Mouse (Mus musculus) Patski (cell line): ENCODE measurements around the gene Itgb1bp1. TPM values are rescaled to one million over a fixed set of nuclear protein-coding genes. Genes with fewer than 3 reads are reported as not detected.

Experiments used
- ATAC-seq: fragments of 100-300 bp; one replicate; pipeline ENCODE4 v1.8.0; 2021
- CTCF ChIA-PET: fragments of 350-600 bp; sonication (Branson Sonifier 250); formaldehyde crosslinking; loops from one replicate; lab custom pipeline; 2022; ENCODE audit warnings: inconsistent platforms; lab: Charles Lee
- POLR2A ChIA-PET: fragments of 350-600 bp; sonication (Branson Sonifier 250); formaldehyde crosslinking; loops from one replicate; lab custom pipeline; 2022; ENCODE audit warnings: antibody characterized with exemption, inconsistent platforms; lab: Charles Lee
- DNase-seq: peaks from one replicate; pipeline ENCODE4 v3.0.0-alpha.2; 2011; ENCODE audit warnings: low read depth, low spot score
- H3K27me3 ChIP-seq: fragments of 371-371 bp; one replicate; pipeline ENCODE4 v1.5.1; 2021
- CTCF ChIP-seq: fragments of 100-300 bp; IDR thresholded peaks from one replicate; pipeline ENCODE4 v1.5.1; 2021
- in situ Hi-C: fragments of 300-500 bp; cut with MboI; formaldehyde crosslinking; loops from 3 replicates; pipeline ENCODE4 v1.11.1; 2018; ENCODE audit warnings: low pct_unique_long_range_greater_than_20kb, mixed read lengths
- polyA plus RNA-seq: library from polyadenylated mRNA; unstranded; gene quantifications from one replicate; pipeline ENCODE4 v1.2.3, GENCODE M21; 2021

Gene Itgb1bp1
- polyA plus RNA-seq, 1 experiment from 2014 or later: 62.4 TPM

DNA sequence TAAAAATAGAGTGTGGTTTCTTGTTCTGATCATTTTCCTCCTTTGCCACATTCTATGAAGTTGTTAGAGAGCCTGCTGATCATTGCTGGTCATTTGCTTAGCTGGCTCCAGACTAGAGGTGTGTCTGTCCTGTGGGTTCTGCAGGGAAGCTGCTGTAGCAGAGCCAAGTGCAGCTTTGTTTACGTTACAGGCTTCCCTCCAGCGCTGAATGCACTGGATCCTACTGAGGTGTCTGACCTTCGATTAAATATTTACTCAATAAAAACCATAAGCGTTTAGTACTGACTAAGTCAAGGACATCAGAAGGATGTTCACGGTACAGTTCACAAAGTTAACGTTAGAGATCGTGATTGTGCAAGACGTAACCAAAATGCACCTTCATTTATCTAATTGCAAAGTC lies 15.8 kb upstream of the Itgb1bp1 start:
- in situ Hi-C loops: no loop called here
- POLR2A ChIA-PET: interaction anchor here (0.7 to 1.0 kb wide), 2 partner anchors 11 to 16 kb away, joined by 3 read pairs; partner anchors contain the start of gene Cpsf3
- peak; percentile 84 for ATAC-seq

DNA sequence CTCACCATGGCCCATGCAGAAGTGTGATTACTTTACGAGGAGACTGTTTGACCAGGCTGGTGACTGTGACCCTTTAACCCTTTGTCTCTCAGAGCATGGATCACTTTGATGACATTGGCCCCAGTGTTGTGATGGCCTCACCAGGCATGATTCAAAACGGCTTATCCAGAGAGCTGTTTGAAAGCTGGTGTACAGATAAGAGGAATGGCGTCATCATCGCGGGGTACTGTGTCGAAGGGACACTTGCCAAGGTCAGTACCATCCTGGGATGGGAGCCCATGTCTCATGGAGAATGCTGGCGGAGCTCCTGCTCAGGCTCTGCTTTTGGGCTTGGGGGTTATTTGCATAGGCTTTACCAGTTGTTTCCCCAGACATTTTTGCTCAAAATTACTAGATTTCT lies 15.2 kb upstream of the Itgb1bp1 start:
- H3K27me3 ChIP-seq: no peaks in the 10 kb centered on the region
- POLR2A ChIA-PET: interaction anchor here (0.7 to 1.0 kb wide), 2 partner anchors 10 to 16 kb away, joined by 3 read pairs; partner anchors contain the start of gene Cpsf3
- no peak for ATAC-seq
- CTCF ChIA-PET: no interaction called here
- no peak for DNase-seq
- no peak for TF ChIP-seq CTCF
- in situ Hi-C loops: no loop called here

More for the DNA sequence above, 15.8 kb upstream of the Itgb1bp1 start:
- CTCF ChIA-PET: no interaction called here
- H3K27me3 ChIP-seq: no peaks in the 10 kb centered on the region
- no peak for TF ChIP-seq CTCF
- DNase-seq: no peak

DNA sequence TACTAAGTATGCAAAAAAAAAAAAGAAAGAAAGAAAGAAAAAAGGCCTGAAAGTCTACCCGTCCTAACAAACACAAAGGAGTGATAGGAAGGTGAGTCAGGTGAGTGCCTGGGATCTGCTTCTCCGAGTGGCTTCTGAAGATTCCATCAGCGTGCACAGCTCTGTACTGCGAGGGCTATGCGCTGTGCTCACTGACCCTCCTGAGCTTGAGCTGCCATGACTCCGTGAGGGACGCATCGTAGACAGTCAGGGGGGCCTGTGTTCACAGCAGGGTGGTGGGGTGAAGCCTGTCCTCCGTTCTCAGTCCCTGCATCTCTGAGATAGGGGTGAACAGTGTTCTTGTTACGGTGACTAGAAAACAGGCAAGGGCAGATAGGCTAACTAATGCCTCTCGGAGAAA lies 12.8 kb upstream of the Itgb1bp1 start:
- in situ Hi-C loops: no loop called here
- ATAC-seq (no peak), DNase-seq (no peak)
- TF ChIP-seq CTCF: no peak
- POLR2A ChIA-PET: no interaction called here
- CTCF ChIA-PET: interaction anchor here (1.2 kb wide), 1 partner anchor 9 kb away, joined by 4 read pairs; no protein-coding TSS in a partner anchor
- H3K27me3 ChIP-seq: no peaks in the 10 kb centered on the region

DNA sequence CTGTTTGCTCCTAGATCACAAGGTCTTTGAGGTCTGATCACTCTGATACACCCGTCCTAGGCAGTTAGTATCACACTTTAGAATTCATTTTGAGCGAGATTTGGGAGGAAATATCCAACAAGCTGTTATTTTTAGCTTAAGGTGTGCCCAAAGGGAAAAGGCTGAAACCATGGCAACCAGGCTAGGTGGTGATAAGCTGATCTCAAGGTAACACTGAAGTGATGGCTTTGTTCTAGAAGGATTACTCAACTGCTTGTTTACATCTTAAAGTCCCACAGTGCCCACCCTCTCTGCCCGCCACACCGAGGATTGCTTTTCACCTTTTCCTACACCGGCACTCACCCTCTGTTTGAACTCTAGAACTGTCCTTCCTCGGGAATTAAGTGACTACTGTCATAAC lies 3.6 kb upstream of the Itgb1bp1 start:
- no peaks in the 10 kb centered on the region for H3K27me3 ChIP-seq
- DNase-seq: no peak
- no peak for TF ChIP-seq CTCF
- in situ Hi-C loops: no loop called here
- POLR2A ChIA-PET: no interaction called here
- CTCF ChIA-PET: interaction anchor here (2.0 kb wide), 1 partner anchor 10 kb away, joined by 4 read pairs; no protein-coding TSS in a partner anchor
- no peak for ATAC-seq

DNA sequence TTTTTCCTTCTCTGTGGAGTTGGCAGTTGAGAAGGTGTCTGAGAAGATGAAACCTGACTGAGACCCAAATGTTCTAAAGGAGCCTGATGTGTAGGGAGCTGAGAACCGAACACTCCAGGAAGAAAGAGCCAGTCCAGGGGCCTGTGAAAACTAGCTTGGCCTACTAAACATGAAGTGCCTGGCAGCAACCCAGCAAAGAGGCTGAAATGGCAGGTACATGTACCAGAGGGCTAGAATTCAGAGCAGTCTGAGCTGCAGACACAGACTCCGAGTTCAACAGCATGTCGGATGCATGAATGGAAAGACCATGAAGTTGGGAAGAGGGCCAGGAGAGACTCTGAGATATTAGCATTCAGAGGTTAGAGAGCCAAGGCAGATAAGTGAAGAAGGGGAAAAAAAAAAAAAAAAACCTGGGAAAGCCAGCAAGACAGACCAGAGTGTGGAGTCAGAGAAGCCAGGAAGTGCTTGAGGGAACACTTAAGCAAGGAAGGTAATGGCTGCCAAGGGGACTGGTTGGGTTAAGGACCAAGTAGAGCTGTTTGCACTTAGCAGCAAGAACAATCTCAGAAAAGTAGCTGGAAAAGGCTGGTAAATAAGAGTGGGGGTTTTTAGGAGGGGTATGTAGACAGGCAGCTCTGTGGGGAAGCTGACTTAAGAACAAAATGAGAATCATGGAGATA lies 2.8 kb upstream of the Itgb1bp1 start:
- TF ChIP-seq CTCF: no peak

DNA sequence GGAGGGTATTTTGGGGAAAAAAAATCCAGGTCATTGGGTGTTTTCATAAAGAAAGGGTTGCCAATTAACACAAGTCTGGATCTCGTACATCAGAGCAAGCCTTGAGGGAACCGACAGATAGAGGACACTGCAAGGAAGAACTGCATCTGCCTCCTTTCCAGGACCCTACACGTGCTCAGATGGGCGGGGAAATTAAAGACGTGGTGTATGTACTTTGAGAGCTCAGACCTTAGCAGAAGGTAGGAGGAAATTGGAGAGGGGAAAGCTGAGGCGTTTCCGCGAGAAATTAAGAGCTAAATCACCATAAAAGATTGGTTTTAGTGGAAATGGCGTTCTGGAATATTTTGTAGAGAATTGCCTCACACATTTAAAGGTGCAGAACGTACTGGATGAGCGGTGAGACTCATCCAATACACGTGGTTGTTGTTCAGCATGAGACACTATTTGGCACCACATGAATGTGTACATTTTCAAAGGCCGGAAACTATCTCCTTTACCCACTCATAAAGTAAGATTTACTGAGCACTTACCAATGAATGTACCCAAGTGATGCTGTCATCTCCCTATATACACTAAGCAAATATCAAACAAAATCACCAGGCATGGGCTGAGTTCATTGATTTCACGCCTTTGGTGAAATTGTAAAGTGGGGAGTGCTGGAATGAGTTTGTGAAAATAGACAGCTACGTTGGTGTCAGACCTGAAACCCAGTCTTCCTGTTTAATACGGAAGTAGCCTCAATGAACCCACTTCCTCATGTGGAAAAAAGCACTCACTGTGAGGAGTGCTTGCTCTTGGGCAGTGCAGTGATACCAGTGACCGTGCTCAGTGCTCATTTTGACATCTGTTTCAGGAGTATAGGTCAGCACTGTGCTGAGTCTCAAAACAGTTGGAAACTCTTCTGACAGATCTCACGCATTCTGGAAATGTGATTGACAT lies 897 bp upstream of the Itgb1bp1 start:
- CTCF ChIA-PET: interaction anchor here (1.5 kb wide), 1 partner anchor 190 kb away, joined by 3 read pairs; no protein-coding TSS in a partner anchor
- H3K27me3 ChIP-seq: no peaks in the 10 kb centered on the region
- no peak for ATAC-seq
- in situ Hi-C loops: no loop called here
- DNase-seq: no peak
- no peak for TF ChIP-seq CTCF
- POLR2A ChIA-PET: interaction anchor here (0.7 to 1.7 kb wide), 3 partner anchors 16 to 29 kb away, joined by 3 to 10 read pairs (median 4); partner anchors contain the start of gene Iah1

More for the DNA sequence above, 2.8 kb upstream of the Itgb1bp1 start:
- ATAC-seq (no peak), DNase-seq (no peak)
- CTCF ChIA-PET: interaction anchor here (1.1 to 2.0 kb wide), 2 partner anchors 11 to 23 kb away, joined by 3 to 4 read pairs; no protein-coding TSS in a partner anchor
- POLR2A ChIA-PET: interaction anchor here (0.7 kb wide), 1 partner anchor 27 kb away, joined by 3 read pairs; the partner anchor contains the start of gene Iah1
- H3K27me3 ChIP-seq: no peaks in the 10 kb centered on the region
- in situ Hi-C loops: no loop called here

DNA sequence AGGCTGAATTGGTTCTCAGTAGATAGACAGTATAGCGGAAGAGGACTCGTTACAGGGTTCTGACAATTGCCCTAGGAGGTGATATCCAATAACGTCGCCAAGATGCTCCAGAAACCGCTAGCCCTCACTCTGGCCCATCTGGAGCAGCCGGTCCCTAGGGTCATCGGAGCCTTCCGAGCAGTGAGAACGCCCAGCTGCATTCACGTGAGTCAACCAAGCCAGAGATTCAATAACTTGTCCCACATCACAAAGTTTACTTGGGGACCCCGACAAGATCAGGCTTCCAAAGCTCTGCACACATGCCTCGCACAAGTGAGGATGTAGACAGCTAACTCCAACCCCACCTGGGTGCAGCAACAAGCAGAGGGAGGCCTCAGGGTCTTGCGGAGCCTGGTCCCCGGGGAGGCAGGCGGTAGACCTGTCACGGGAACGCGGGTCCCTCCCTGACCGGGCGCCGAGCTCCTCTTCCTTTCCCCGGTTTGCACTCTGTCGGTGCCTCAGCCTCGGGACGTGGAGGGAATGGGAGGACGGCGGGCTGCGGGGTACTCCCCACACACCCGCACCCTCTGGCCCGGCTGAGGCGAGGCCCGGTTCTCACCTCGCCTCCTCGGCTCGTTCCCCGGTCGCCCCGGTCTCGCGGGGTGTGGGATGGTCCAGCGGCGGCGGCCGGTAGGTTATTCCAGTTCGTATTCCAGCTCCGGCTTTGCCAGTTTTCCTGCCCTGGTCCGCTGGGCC lies 409 bp downstream of the Itgb1bp1 start:
- ATAC-seq: peak; percentile 86
- TF ChIP-seq CTCF: no peak
- in situ Hi-C loops: no loop called here
- CTCF ChIA-PET: interaction anchor here (1.5 kb wide), 1 partner anchor 191 kb away, joined by 3 read pairs; no protein-coding TSS in a partner anchor
- DNase-seq: no peak
- no peaks in the 10 kb centered on the region for H3K27me3 ChIP-seq
- POLR2A ChIA-PET: interaction anchor here (0.7 to 1.7 kb wide), 5 partner anchors 16 to 32 kb away, joined by 3 to 10 read pairs (median 3); partner anchors contain the start of gene Iah1

DNA sequence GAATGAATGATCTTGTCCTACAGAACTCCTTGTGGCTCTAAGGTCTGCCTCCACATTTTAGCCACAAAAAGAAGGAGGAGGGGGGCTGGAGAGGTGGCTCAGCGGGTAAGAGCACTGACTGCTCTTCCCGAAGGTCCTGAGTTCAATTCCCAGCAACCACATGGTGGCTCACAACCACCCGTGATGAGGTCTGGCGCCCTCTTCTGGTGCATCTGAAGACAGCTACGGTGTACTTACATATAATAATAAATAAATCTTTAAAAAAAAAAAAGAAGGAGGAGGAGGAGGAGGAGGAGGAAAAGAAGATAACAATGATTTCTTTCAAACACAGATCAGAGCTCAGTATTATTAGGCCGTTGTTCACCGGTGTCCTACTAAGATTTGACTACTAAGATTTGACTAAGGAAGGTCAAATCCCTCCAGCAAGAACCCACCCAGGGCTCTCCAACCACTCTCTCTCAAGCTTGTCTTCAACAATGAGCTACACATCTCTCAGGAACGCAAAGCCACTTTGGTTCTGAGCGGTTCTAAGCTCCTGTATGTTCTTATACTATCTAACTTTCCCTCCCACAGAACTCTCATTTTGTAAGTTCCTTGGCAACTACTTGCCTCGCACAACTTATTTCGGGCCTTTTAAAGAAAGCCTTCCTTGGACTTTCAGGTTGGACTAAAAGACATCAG lies 1.2 kb downstream of the Itgb1bp1 start, which contains the start of gene Cpsf3:
Gene Cpsf3 (plus strand): TSS at position 631 of the 681 bp plus-strand sequence.
- H3K27me3 ChIP-seq: no peaks in the 10 kb centered on the region
- TF ChIP-seq CTCF: no peak
- ChIA-PET POLR2A (interaction anchor here (0.8 to 1.2 kb wide), 2 partner anchors 17 to 33 kb away, joined by 3 read pairs; no protein-coding TSS in a partner anchor), CTCF (interaction anchor here (1.5 kb wide), 1 partner anchor 192 kb away, joined by 3 read pairs; no protein-coding TSS in a partner anchor)
- DNase-seq (no peak), ATAC-seq (no peak)
- in situ Hi-C loops: no loop called here

DNA sequence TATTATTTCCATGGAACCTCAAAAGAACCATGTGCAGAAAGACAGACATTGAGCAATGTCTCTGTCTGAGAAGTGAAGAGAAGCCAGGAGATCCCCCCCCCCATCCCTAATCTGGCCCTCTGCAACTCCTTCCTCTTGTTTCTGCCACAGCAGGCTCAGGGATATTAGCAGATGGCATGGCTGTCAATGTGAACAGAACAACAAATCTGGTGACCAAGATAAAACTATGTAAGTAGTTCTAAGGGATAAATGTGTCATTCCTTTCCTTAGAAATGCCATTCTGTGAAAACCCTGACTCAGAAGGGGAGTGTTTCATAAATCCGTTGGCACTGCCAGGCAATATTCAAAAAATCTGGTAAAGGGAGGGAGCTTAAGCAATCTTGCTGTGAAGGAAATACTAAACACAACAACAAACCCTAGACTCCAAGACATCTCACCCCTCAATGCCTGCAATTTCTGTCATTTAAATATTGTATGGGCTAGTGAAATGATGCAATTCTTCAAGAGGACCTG lies 8.7 kb downstream of the Itgb1bp1 start:
- POLR2A ChIA-PET: no interaction called here
- in situ Hi-C loops: no loop called here

More for the DNA sequence above, 8.7 kb downstream of the Itgb1bp1 start:
- ATAC-seq (no peak), DNase-seq (no peak)
- CTCF ChIA-PET: no interaction called here
- H3K27me3 ChIP-seq: no peaks in the 10 kb centered on the region
- no peak for TF ChIP-seq CTCF
